8 mouse cellular contexts compared by ENCODE assay signal in the genomic region with DNA sequence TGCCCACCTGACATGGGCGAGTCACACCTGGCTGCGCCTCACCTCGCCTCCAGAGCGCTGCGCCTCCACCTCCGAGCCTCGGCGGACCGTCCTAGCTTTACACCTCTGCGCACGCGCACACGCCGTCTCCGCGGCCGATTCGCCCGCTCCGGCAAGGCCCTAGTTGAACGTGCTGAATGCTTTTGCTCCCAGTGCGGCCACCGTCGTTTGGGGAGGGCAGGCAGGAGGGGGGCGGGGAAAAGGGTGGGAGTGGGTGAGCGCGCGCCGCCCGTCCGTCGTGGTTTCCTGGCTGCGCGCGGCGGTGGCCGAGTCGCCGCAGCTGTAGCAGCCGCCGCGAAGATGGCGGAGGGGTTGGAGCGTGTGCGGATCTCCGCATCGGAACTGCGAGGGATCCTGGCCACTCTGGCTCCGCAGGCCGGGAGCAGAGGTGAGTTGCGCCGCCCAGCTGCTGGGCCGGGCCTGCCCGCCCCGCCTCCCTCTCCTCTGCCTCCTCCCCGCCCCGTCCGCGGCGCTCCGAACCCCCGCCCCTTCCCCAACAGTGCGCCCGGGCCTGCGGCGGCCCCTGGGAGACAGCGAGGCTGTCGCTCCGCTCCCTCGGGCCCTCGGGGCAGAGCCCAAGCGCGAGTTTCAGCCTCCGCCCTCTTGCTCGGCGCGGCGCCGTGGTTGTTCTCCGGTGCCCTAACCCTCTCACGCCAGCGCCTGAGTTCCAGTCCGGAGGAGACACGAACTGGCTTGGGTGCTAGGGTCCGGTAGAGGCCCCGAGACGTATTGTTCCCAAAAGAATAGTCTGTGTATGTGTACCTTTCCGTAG. TPM values are rescaled to one million over a fixed set of nuclear protein-coding genes. Genes with fewer than 3 reads are reported as not detected.
DNase-seq lines count a peak whose midpoint lies in the region; ATAC-seq and TF ChIP-seq lines count a peak whose summit lies in the region.

A gene (plus strand): TSS at position 247 of the 811 bp plus-strand sequence.
A gene (minus strand): TSS at position 372 of the 811 bp plus-strand sequence.

- peaks cover 8% of the 10 kb centered on the region for H3K36me3 ChIP-seq in embryonic facial prominence, embryonic 14.5 days (ENCODE audit: control insufficient read depth, insufficient read depth, low read length)
- peaks cover 6% of the 10 kb centered on the region for H3K36me3 ChIP-seq in heart, adult 2 months (ENCODE audit: control insufficient read depth, insufficient read depth, low read length)
- peaks cover 18% of the 10 kb centered on the region for H3K36me3 ChIP-seq in limb, embryonic 13.5 days
- no peaks in the 10 kb centered on the region; the same call in 1 of the 2 replicates for H3K36me3 ChIP-seq in midbrain, embryonic 16.5 days (ENCODE audit: control insufficient read depth, insufficient read depth, low read length)

- H3K27ac ChIP-seq in embryonic facial prominence, embryonic 14.5 days (replicated peaks; ENCODE audit: low read depth, low read length), result peak within 1 kb of the TSS; percentile 98
- peak within 1 kb of the TSS; percentile 98 for H3K27ac ChIP-seq in heart, adult 2 months
- peak within 1 kb of the TSS; percentile 96 for H3K27ac ChIP-seq in limb, embryonic 13.5 days
- peak within 1 kb of the TSS; percentile 96 for H3K27ac ChIP-seq in midbrain, embryonic 16.5 days (ENCODE audit: low read length)

- H3K9ac ChIP-seq in embryonic facial prominence, embryonic 14.5 days (ENCODE audit: low read depth, low read length), result peak within 1 kb of the TSS; percentile 95
- H3K9ac ChIP-seq in heart, adult 2 months (ENCODE audit: low read depth, low read length), result peak within 1 kb of the TSS; percentile 95
- peak within 1 kb of the TSS; percentile 95 for H3K9ac ChIP-seq in limb, embryonic 13.5 days
- peak within 1 kb of the TSS; percentile 98 for H3K9ac ChIP-seq in midbrain, embryonic 16.5 days (ENCODE audit: low read depth, low read length)

- intact Hi-C loops in heart, adult 2 months (cut with DNase I), result loop anchor here (5.0 kb wide), 1 partner anchor 252 kb away; a partner anchor contains a TSS

- peak within 1 kb of the TSS; percentile 99 for H3K4me3 ChIP-seq in embryonic facial prominence, embryonic 14.5 days (ENCODE audit: low read depth, low read length)
- peak within 1 kb of the TSS; percentile 86 for H3K4me3 ChIP-seq in heart, adult 2 months
- peak within 1 kb of the TSS; percentile 94 for H3K4me3 ChIP-seq in limb, embryonic 13.5 days
- peak within 1 kb of the TSS; percentile 97 for H3K4me3 ChIP-seq in midbrain, embryonic 16.5 days (ENCODE audit: low read depth, low read length)

- DNase-seq in 3T3-L1 (ENCODE audit: low read depth, low spot score), result peak; percentile 94
- peak; percentile 82 to 93 for DNase-seq in adrenal gland, postnatal 4 days (ENCODE audit: low spot score in 2 of 2)
- peak; percentile 98 for DNase-seq in embryonic facial prominence, embryonic 14.5 days (ENCODE audit: low spot score)
- DNase-seq in heart, adult 2 months, result peak; percentile 92 to 95
- DNase-seq in kidney, adult 8-10 months, result peak; percentile 91 to 92
- peak; percentile 91 to 98 for DNase-seq in spleen, postnatal 10 days (ENCODE audit: low spot score in 2 of 2)

- H3K4me1 ChIP-seq in embryonic facial prominence, embryonic 14.5 days (ENCODE audit: control insufficient read depth, insufficient read depth, low read length), result peaks cover 17% of the 10 kb centered on the region
- peaks cover 2% of the 10 kb centered on the region for H3K4me1 ChIP-seq in heart, adult 2 months (ENCODE audit: control insufficient read depth, insufficient read depth, low read length)
- peaks cover 24% of the 10 kb centered on the region for H3K4me1 ChIP-seq in limb, embryonic 13.5 days
- H3K4me1 ChIP-seq in midbrain, embryonic 16.5 days (ENCODE audit: control insufficient read depth, insufficient read depth, low read length), result peaks cover 20% of the 10 kb centered on the region

- TF ChIP-seq EP300 in heart, adult 2 months (IDR thresholded peaks at IDR 0.05; ENCODE audit: insufficient read depth, low read depth, low read length), result 0 out of 2 replicates have a peak, but pooled peaks have one; percentile 10

- peaks cover 4% of the 10 kb centered on the region; the same call in 1 of the 2 replicates for H3K79me2 ChIP-seq in heart, adult 2 months (replicated peaks; ENCODE audit: control insufficient read depth, insufficient read depth, low read length)

- no peaks in the 10 kb centered on the region for H3K9me3 ChIP-seq in embryonic facial prominence, embryonic 14.5 days (ENCODE audit: control insufficient read depth, low read length)
- no peaks in the 10 kb centered on the region for H3K9me3 ChIP-seq in limb, embryonic 13.5 days
- no peaks in the 10 kb centered on the region for H3K9me3 ChIP-seq in midbrain, embryonic 16.5 days (replicated peaks; ENCODE audit: control insufficient read depth, low read length, poor library complexity, severe bottlenecking)

- under 1% methylated on average over 37 of the region's 88 CpGs for WGBS in embryonic facial prominence, embryonic 14.5 days
- WGBS in heart, adult 2 months, result under 1% methylated on average over 73 of the region's 88 CpGs
- WGBS in limb, embryonic 13.5 days, result under 1% methylated on average over 77 of the region's 88 CpGs
- under 1% methylated on average over 77 of the region's 88 CpGs for WGBS in midbrain, embryonic 16.5 days

- H3K27me3 ChIP-seq in embryonic facial prominence, embryonic 14.5 days (replicated peaks; ENCODE audit: control insufficient read depth, insufficient read depth, low read length), result no peaks in the 10 kb centered on the region
- no peaks in the 10 kb centered on the region for H3K27me3 ChIP-seq in heart, adult 2 months (ENCODE audit: control insufficient read depth, insufficient read depth, low read length)
- H3K27me3 ChIP-seq in limb, embryonic 13.5 days, result no peaks in the 10 kb centered on the region
- H3K27me3 ChIP-seq in midbrain, embryonic 16.5 days (ENCODE audit: control insufficient read depth, insufficient read depth, low read depth, low read length), result no peaks in the 10 kb centered on the region

- peak within 1 kb of the TSS; percentile 74 for H3K4me2 ChIP-seq in embryonic facial prominence, embryonic 14.5 days (ENCODE audit: low read depth, low read length)
- peak within 1 kb of the TSS; percentile 72 for H3K4me2 ChIP-seq in limb, embryonic 13.5 days (replicated peaks)
- peak within 1 kb of the TSS; percentile 74 for H3K4me2 ChIP-seq in midbrain, embryonic 16.5 days (ENCODE audit: low read length)

- TF ChIP-seq POLR2A in heart, adult 2 months (IDR thresholded peaks at IDR 0.05; ENCODE audit: insufficient read depth, low read depth, low read length), result peak; percentile 79

- TF ChIP-seq CTCF in heart, adult 2 months (IDR thresholded peaks at IDR 0.05), result 0 out of 2 replicates have a peak, but pooled peaks have one; percentile 15

- peak; percentile 95 for ATAC-seq in embryonic facial prominence, embryonic 14.5 days (ENCODE audit: low read depth)
- peak; percentile 96 for ATAC-seq in limb, embryonic 13.5 days (ENCODE audit: low FRiP score, low read depth)
- peak; percentile 94 for ATAC-seq in midbrain, embryonic 16.5 days

RNA-seq across cellular contexts. Expression of the first gene that starts in this region (rescaled TPM):
- 10 to 100 TPM; 32.7 to 37.8 TPM for total RNA-seq in adrenal gland, postnatal 4 days (2021)
- polyA plus RNA-seq in embryonic facial prominence, embryonic 14.5 days (2014; fragmentation: Nextera tagmentation; extraction: Ambion mirVana), result 12.8 and 13.6 TPM in 2 replicates
- 10 to 100 TPM; 17.8 to 19.5 TPM for total RNA-seq in heart, adult 2 months (2021)
- polyA plus RNA-seq in heart, adult 2 months (2012; rRNA removed), result 18.1 and 26.5 TPM in 2 replicates
- 21.9 and 22.4 TPM in 2 replicates for polyA plus RNA-seq in limb, embryonic 13.5 days (2015; fragmentation: Nextera tagmentation; extraction: Ambion mirVana)
- 14.6 and 17.4 TPM in 2 replicates for polyA plus RNA-seq in midbrain, embryonic 16.5 days (2015; fragmentation: Nextera tagmentation; extraction: Ambion mirVana)

RNA-seq across cellular contexts. Expression of the second gene that starts in this region (rescaled TPM):
- total RNA-seq in adrenal gland, postnatal 4 days (2021), result 10 to 100 TPM; 36.0 to 40.5 TPM
- 30.4 and 36.3 TPM in 2 replicates for polyA plus RNA-seq in embryonic facial prominence, embryonic 14.5 days (2014; fragmentation: Nextera tagmentation; extraction: Ambion mirVana)
- 10 to 100 TPM; 24.1 to 31.7 TPM for total RNA-seq in heart, adult 2 months (2021)
- 12.6 and 25.1 TPM in 2 replicates for polyA plus RNA-seq in heart, adult 2 months (2012; rRNA removed)
- 29.2 and 30.3 TPM in 2 replicates for polyA plus RNA-seq in limb, embryonic 13.5 days (2015; fragmentation: Nextera tagmentation; extraction: Ambion mirVana)
- 40.9 and 44.2 TPM in 2 replicates for polyA plus RNA-seq in midbrain, embryonic 16.5 days (2015; fragmentation: Nextera tagmentation; extraction: Ambion mirVana)

Comparison
In these comparisons a context has a peak if more than half of its experiments do, and no peak if none do; other contexts are left out.
1. Peak in every context shown above with its lines: DNase-seq, ATAC-seq, H3K4me3 ChIP-seq and H3K27ac ChIP-seq.